Mouse (Mus musculus) urinary bladder, adult 18-20 months (tissue): ENCODE measurements around the gene Pdia4.
A peak's percentile ranks its signal among the peaks of the same experiment; 100 is the strongest.
"Not testable (repeated sequence)": the region's sequence is repeated elsewhere in the genome, so short reads cannot be mapped to it uniquely, and the experiment has no call there.

Experiments
- DNase-seq, 2 experiments: peaks; one replicate each; pipeline ENCODE4 v3.0.0; 2022; ENCODE audit warnings: low spot score in 2 of 2, mixed read lengths in 2 of 2

Pdia4 gene

GRCm38 (mm10) chr6:47813257-47813878 lies at the start of gene Pdia4:
Pdia4 (minus strand) TSS chr6:47813430.
- DNase-seq = peak; percentile 88 to 98

DNA sequence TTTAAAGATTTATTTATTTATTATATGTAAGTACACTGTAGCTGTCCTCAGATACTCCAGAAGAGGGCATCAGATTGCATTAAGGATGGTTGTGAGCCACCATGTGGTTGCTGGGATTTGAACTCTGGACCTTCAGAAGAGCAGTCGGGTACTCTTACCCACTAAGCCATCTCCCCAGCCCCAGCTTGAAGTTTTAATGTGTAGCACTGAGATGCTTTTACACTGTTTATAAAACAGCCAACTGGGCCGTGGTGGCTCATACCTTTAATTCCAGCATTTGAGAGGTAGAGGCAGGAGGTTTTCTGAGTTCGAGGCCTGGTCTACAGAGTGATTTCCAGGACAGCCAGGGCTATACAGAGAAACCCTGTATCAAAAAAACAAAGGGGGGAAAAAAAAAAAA lies 44.5 kb upstream of the Pdia4 start:
- not testable (repeated sequence) for DNase-seq

DNA sequence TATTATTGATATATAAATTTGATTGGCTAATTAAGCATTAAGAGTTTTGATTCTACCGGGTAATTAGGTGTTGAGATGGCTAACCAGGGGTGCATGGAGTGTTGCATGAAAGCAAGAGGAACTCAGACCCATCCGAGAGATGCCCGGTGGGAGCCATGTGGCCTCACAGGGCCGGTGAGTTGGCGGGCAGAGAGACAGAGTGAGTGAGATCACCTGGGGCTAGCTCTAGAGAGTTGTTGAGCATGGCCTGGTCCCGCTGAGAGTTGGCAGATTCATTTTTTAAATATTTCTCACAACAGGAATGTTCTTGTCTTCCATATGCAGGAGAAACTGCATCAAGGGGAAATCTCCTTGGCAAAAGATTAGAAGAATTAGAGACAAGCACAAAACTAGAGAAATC lies 44.0 kb upstream of the Pdia4 start:
- no peak for DNase-seq

DNA sequence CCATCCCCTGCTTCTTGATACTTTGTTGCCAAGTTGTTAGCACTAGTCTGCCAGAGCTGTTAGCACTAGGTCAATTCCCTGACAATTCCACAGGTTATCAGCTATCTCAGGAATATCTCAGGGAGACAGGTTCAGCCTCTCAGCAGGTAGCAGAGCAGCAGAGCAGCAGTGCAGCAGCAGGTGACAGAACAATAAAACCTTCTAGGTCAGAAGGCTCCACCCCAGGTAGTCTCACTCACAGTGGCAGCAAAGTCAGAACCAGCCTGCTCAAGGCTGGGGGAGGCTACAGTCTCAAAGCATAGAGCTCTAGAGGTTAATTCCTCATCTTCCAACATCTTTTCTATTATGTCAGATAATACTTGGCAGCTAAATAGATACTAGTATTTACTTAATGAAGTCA lies 32.5 kb upstream of the Pdia4 start:
- DNase-seq = no peak

DNA sequence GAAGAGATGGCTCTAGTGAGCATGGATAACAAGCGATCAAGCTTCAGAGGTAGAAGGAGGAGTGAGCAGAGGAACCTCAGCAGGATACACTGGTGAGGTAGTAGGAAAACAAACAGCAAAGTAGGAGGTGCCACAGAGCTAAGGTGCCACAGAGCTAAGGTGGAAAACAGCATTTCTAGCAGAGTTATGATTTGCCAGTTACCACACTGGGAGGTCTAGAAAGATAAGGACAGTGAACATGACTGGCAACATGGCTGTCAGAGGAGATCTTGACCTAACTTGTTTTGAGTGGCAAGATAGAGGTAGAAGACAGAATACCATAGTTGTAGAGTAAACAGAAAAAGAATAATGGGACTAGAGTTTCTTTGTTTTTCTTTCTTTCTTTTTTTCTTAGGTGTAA lies 29.1 kb upstream of the Pdia4 start:
- DNase-seq = no peak

DNA sequence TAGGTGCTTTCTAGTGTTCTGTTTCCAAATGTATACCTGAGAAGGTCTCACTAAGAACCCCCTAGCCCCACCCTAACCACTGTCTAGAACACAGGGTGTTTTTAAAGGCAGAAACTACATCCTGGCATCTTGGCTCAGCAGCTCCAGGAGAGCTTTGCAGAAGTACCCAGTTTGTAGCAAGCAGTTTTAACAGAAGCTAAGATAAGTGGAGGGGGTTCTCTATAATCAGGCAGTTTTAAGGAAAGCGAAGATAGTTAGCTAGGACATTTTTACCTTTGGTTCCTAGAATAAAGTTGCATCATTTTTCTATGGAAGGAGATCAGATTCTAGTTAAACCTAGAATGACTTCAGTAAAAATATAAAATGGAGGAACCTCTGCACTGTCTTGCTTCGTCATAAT lies 28.6 kb upstream of the Pdia4 start:
- DNase-seq = no peak

DNA sequence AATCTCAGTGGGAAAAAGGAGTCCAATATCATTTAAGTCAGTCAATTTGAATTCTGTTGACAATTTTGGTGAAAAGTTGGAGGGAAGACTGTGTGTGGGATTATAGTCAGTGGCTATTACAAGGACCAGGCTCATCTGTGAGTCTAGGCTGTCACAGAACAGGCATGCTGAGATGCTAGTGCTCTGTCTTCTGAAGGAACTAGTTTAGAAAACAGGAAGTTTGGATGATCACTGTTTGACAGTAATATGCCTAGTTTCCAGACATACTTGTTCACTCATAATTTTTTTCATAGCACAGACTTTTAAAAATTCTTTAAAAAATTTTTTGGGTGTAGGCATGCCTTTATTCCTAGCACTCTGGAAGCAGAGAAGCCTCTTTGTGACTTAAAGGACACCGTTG lies 27.8 kb upstream of the Pdia4 start:
- DNase-seq = no peak

DNA sequence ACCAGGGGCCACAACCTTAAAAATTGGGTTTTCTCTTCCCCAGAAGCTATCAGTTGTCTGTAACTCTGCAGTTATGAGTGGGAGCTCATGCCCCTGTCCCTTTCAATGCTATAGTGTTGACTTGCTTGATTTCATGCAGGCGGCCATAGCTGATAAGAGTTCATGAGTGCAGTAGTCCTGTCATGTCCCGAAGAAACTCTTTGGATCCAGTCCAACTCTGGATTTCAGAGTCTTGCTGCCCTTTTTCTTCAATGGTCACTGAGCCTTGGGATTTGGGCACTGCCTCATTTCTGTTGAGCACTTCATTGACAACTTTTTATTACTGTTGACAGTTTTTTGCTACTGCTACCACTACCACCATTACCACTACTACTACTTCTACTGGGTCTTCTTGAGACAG lies 24.4 kb upstream of the Pdia4 start:
- no peak for DNase-seq

GRCm38 (mm10) chr6:47835984-47836521 lies 22.8 kb upstream of the Pdia4 start:
- peak; percentile 14 to 64 for DNase-seq

DNA sequence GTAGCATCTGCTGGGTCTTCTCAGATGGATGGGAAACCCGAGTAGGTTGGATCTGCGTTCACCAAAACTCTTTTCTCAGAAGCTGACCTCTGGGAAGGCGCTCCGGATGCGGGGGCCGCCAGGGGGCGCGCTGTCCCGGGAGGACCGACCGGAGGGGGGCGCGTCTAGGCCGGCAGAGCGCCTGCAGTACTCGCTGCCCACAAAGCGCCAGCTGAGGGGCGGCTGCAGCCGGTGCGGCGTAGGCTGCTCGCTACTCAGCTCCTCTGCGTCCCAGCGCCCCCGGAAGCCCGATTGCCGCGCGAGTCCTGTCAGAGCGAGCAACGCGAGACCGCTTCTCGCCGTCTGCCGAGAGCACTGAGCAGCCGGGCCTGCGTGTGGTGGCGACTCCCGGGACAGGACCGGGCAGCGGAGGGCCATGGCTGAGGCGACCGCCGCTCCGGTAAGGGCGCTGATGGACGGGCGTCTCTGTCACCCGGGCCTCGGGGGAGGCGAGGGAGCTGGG lies 22.3 kb upstream of the Pdia4 start, which contains the start of gene Zfp398:
Gene Zfp398 (plus strand): TSS at position 180 of the 502 bp plus-strand sequence.
- peak; percentile 92 to 95 for DNase-seq

DNA sequence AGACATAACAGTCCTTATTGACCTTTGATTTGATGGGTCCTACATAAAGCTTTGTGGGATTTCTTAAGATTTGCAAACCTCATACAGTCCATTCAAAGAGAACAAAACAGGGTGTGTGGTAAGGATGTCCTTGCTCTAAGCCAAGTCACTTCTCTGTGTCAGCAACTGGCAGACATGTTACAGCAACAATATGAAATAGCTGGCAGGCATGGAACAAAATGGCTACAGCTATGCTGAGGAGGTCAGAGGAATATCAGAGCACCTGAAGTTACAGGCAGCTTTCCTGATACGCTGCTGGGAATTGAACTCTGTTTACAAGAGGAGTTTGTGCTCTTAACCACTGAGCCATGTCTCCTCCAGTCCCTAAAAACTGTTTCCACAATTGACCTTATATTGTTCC lies 19.0 kb upstream of the Pdia4 start:
- no peak for DNase-seq

GRCm38 (mm10) chr6:47830104-47831078 lies 17.2 kb upstream of the Pdia4 start, which contains the start of gene Zfp786:
Zfp786 (minus strand) TSS chr6:47830867.
- peak; percentile 81 to 85 for DNase-seq

- no peak for DNase-seq
These were observed 15.7 kb upstream of the Pdia4 start for GRCm38 (mm10) chr6:47828950-47829349.

DNA sequence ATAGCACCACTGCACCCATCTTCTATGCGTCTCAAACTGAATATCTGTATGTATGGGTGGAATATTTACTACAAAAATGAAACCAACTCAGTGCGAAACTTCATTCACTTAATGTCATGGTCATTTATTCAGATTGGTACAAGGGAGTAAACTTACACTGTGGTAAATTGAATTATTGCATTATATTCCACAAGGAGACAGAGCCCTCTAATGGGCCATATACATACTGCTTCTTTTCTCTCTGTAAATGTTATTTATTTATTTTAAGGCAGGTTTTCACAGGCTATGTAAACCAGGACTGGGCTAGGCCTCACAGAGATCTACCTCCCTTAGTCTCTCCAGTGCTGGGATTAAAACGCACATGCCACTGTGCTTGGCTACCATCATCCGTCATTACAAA lies 14.2 kb upstream of the Pdia4 start:
- no peak for DNase-seq

DNA sequence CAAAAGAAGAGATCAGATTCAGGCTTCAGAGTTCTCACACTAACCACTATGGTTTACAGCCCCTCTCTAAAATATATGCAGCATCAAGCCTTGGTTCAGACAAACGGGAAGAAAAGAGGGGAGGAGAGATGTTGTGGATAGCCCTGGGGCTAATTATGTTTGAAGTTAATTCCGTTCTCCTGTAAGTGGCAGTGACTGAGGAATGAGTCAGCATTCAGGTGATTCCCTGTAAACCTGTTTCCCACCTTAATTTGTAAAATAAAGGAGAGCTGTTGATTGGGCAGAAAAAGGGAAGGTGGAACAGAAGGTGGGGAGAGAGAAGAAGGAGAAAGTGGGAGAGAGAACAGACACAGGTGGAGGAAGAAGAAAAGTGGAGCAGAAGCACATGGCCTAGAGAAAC lies 11.0 kb upstream of the Pdia4 start:
- DNase-seq = no peak

DNA sequence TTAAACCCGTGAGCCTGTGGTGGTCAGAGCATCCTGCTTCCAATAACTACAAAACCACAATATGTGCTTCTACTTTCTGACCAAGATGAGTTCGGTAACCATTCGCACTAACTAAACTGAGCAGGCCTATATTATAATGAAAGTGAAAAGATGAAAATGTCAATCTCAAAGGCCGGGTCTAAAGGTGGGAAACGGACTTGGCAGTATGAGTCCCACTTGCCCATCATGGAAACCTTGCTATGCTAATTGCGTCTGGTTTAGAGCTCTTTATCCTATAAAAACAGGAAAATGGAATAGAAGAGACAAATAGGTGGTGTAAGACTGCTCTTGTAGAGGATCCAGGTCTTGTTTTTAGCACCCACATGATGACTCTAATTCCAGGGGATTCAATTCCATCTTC lies 8.5 kb upstream of the Pdia4 start:
- DNase-seq = no peak

DNA sequence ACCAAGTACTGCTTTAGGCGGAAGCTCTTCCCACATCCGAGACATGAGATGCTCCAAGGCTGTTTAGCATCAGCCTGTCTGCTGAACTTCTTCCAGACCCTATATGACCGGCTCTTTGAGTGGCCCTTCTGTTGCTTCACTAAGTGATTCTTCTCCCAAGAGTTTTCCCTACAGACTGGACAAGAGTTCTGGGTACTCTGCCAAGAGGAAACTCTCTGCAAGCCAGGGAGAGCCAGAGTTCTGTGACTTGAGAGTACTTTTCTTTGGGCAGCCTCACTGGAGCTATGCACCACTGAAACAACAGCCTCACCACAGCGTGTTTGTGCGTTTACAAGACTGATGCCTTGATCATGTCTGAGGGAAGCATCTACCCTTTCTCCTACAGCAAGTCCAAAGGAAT lies 8.0 kb upstream of the Pdia4 start:
- no peak for DNase-seq

- DNase-seq = no peak
These were observed 6.5 kb upstream of the Pdia4 start for GRCm38 (mm10) chr6:47819626-47820325.

DNA sequence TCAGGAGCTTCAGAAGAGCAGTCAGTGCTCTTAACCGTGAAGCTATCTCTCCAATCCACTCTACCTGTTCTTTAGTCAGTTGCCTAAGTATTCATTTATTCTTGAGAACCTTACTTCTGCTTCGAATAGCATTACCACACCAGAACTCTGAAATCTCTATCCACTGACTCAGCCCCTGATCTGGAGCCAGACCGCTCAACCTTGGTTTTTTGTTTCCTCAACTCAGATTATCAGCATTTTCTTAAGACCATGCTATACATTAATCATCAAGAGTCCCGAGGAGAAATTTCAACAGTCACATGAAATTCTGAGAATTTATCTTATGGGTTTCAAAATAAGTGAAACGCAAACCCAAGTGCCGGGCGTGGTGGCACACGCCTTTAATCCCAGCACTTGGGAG lies 5.5 kb upstream of the Pdia4 start:
- no peak for DNase-seq

DNA sequence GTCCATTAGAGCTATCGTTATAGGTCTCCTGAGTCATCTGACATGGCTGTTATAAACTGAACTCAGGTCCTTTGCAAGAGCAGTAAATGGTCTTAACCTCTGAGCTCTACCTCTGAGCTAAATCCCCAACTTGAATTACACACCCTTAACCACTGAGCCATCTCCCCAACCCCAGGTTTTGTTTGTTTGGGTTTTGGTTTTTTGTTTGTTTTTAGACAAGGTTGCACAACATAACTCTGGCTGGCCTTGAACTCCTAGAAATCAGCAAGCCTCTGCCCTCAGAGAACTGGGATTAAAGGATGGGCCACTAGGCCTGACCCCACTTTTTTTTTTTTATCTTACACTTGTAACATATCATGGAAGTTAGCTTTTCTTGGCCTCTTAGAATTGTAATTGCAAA lies 2.9 kb upstream of the Pdia4 start:
- no peak for DNase-seq

DNA sequence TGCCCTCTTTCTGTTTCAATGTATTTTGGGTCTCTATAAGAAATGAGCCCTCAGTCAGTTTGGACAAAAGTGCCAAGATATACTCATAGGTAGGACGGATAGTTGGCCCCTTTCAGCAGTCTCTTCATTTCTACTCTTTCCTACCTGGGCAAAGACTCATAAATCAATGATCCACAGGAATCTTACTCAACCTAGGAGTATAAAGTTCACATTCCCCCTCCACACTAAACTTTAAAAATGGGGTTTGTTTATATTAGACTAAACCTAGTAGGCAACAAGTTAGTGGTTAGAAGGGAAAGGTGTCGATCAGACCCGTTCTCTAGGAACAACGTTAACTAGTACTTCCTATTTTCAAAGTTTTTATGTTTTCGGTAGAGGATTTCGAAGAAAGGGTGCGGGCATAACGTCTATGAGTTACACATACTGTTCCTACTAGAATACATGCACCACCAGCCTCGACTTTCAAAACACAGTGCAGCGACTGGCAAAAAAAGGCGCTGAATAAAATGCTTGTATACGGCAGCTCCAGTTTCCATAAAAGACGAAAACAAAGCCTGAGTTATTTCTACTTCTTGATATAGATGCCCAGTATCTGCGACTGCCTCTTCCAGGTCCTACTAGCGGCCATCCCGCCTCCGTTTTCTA lies 837 bp downstream of the Pdia4 start:
- DNase-seq = no peak
